ENCODE assay signal across 8 mouse cellular contexts in genomic region chr8:123477737-123478258, GRCm38 (mm10). TPM values are rescaled to one million over a fixed set of nuclear protein-coding genes. Genes with fewer than 3 reads are reported as not detected.
A peak's percentile ranks its signal among the peaks of the same experiment; 100 is the strongest.
DNase-seq lines count a peak whose midpoint lies in the region; ATAC-seq lines count a peak whose summit lies in the region.

Afg3l1 (plus strand) TSS chr8:123477903.

- DNase-seq in CD4-positive, CD25-positive, alpha-beta regulatory T cell, adult 2 months (ENCODE audit: low read depth, low spot score): peak; percentile 94
- DNase-seq in fibroblast of lung, adult 2 months (ENCODE audit: low read depth): peak; percentile 67
- peak; percentile 97 for DNase-seq in kidney, postnatal 14 days
- DNase-seq in liver, embryonic 13.5 days: peak; percentile 83
- peak; percentile 95 for DNase-seq in neural tube, embryonic 10.5 days (ENCODE audit: extremely low spot score, low spot score)

- peak; percentile 95 for ATAC-seq in heart, embryonic 14.5 days (ENCODE audit: insufficient number of reproducible peaks, insufficient read depth, low FRiP score, low read depth)
- ATAC-seq in liver, embryonic 13.5 days (ENCODE audit: low read depth): peak; percentile 91
- peak; percentile 97 for ATAC-seq in stomach, embryonic 16.5 days (ENCODE audit: insufficient read depth, low FRiP score)

- H3K36me3 ChIP-seq in heart, embryonic 14.5 days (ENCODE audit: control insufficient read depth, insufficient read depth, low read length): peaks cover 29% of the 10 kb centered on the region
- peaks cover 27% of the 10 kb centered on the region for H3K36me3 ChIP-seq in liver, embryonic 13.5 days
- H3K36me3 ChIP-seq in stomach, embryonic 16.5 days (ENCODE audit: control insufficient read depth, insufficient read depth, low read length): peaks cover 9% of the 10 kb centered on the region; the same call in 1 of the 2 replicates

- peak within 1 kb of the TSS; percentile 96 for H3K4me2 ChIP-seq in heart, embryonic 14.5 days (ENCODE audit: low read length)
- H3K4me2 ChIP-seq in liver, embryonic 13.5 days: peak within 1 kb of the TSS; percentile 87
- peak within 1 kb of the TSS; percentile 68 for H3K4me2 ChIP-seq in stomach, embryonic 16.5 days (ENCODE audit: low read depth, low read length)

- peak within 1 kb of the TSS; percentile 81 for H3K9ac ChIP-seq in heart, embryonic 14.5 days (ENCODE audit: low read length)
- peak within 1 kb of the TSS; percentile 81 for H3K9ac ChIP-seq in liver, embryonic 13.5 days
- peak within 1 kb of the TSS; percentile 92 for H3K9ac ChIP-seq in stomach, embryonic 16.5 days (ENCODE audit: low read length)

- WGBS in heart, embryonic 14.5 days: under 1% methylated on average over 58 of the region's 58 CpGs
- WGBS in liver, embryonic 13.5 days (ENCODE audit: insufficient replicate concordance): under 1% methylated on average over 58 of the region's 58 CpGs
- 0% methylated on average over 56 of the region's 58 CpGs for WGBS in stomach, embryonic 16.5 days

- H3K27me3 ChIP-seq in heart, embryonic 14.5 days (ENCODE audit: control insufficient read depth, insufficient read depth, low read length): no peaks in the 10 kb centered on the region
- no peaks in the 10 kb centered on the region for H3K27me3 ChIP-seq in liver, embryonic 13.5 days
- no peaks in the 10 kb centered on the region for H3K27me3 ChIP-seq in stomach, embryonic 16.5 days (ENCODE audit: control insufficient read depth, insufficient read depth, low read length)

- no peaks in the 10 kb centered on the region for H3K9me3 ChIP-seq in heart, embryonic 14.5 days (ENCODE audit: control insufficient read depth, low read length)
- no peaks in the 10 kb centered on the region for H3K9me3 ChIP-seq in liver, embryonic 13.5 days (replicated peaks)
- no peaks in the 10 kb centered on the region for H3K9me3 ChIP-seq in stomach, embryonic 16.5 days (replicated peaks; ENCODE audit: control insufficient read depth, low read length)

- no peaks in the 10 kb centered on the region for H3K4me1 ChIP-seq in brown adipose tissue, adult 24 weeks (ENCODE audit: control insufficient read depth, insufficient read depth, insufficient read length, low read length)
- H3K4me1 ChIP-seq in heart, embryonic 14.5 days (ENCODE audit: control insufficient read depth in 2 of 2, insufficient read depth in 2 of 2, low read length in 2 of 2): peaks cover 9 to 15% of the 10 kb centered on the region in 2 experiments
- H3K4me1 ChIP-seq in liver, embryonic 13.5 days (replicated peaks): peaks cover 38% of the 10 kb centered on the region
- peaks cover 16% of the 10 kb centered on the region for H3K4me1 ChIP-seq in stomach, embryonic 16.5 days (ENCODE audit: control insufficient read depth, insufficient read depth, low read length)

- H3K27ac ChIP-seq in brown adipose tissue, adult 24 weeks (replicated peaks; ENCODE audit: low read depth, low read length): peak within 1 kb of the TSS; percentile 92
- H3K27ac ChIP-seq in heart, embryonic 14.5 days (replicated peaks in 1 of 2; ENCODE audit: control insufficient read depth in 1 of 2, insufficient read depth in 1 of 2, low read depth in 2 of 2, low read length in 2 of 2): peak within 1 kb of the TSS; percentile 95
- peak within 1 kb of the TSS; percentile 91 for H3K27ac ChIP-seq in liver, embryonic 13.5 days
- H3K27ac ChIP-seq in stomach, embryonic 16.5 days (ENCODE audit: low read length): peak within 1 kb of the TSS; percentile 94

- peak within 1 kb of the TSS; percentile 89 for H3K4me3 ChIP-seq in brown adipose tissue, adult 24 weeks (ENCODE audit: insufficient read depth, low read depth, low read length)
- peak within 1 kb of the TSS; percentile 79 to 90 for H3K4me3 ChIP-seq in heart, embryonic 14.5 days (ENCODE audit: control insufficient read depth in 1 of 2, insufficient read depth in 1 of 2, low read depth in 1 of 2, low read length in 2 of 2)
- H3K4me3 ChIP-seq in liver, embryonic 13.5 days (replicated peaks): peak within 1 kb of the TSS; percentile 85
- H3K4me3 ChIP-seq in stomach, embryonic 16.5 days (replicated peaks; ENCODE audit: low read length): peak within 1 kb of the TSS; percentile 84

RNA-seq across cellular contexts. Expression of gene Afg3l1, which starts in this region (rescaled TPM):
- polyA plus RNA-seq in brown adipose tissue, adult 24 weeks (2012; ENCODE audit: insufficient read depth, insufficient read length, missing spikeins): 32.8 and 41.6 TPM in 2 replicates
- 27.0 and 29.9 TPM in 2 replicates for polyA plus RNA-seq in heart, embryonic 14.5 days (2014; fragmentation: Nextera tagmentation; extraction: Ambion mirVana)
- polyA plus RNA-seq in liver, embryonic 13.5 days (2015; fragmentation: Nextera tagmentation; extraction: Ambion mirVana): 34.6 and 35.3 TPM in 2 replicates
- polyA plus RNA-seq in stomach, embryonic 16.5 days (2015; fragmentation: Nextera tagmentation; extraction: Ambion mirVana): 47.2 and 52.3 TPM in 2 replicates

Comparison
In these comparisons a context has a peak if more than half of its experiments do, and no peak if none do; other contexts are left out.
1. Peak in every context shown above with its lines: DNase-seq, ATAC-seq, H3K4me3 ChIP-seq and H3K27ac ChIP-seq.